Mouse (Mus musculus) spleen, postnatal 10 days (tissue): Measurements from ENCODE around the gene Rassf5.

ENCODE experiments used
- DNase-seq, 2 experiments: peaks; one replicate each; pipeline ENCODE4 v3.0.0; 2021 to 2022; ENCODE audit warnings: low spot score in 2 of 2

Gene Rassf5

GRCm38 (mm10) chr1:131209971-131210426 is 35.1 kb downstream of the Rassf5 start:
- no peak for DNase-seq

DNA sequence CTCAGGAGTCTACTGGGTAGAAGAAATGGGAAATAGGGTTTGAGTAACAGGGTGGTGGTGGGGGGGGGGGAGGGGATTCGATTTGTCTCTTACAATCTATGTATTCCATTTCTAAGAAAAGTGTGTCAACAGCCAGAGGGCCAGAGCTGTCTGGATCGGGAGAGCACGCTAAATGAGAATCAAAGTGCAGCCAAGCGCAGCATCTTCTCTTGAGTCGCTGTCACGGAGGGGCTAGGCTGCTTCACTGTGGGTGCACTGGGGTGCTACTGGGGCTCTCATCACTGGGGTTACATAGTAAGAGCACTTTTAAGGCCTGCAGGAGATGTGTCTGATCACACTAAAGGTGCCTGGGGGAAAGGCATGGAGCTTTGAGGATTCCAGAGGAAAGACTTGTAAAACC is 36.3 kb downstream of the Rassf5 start:
- no peak for DNase-seq

DNA sequence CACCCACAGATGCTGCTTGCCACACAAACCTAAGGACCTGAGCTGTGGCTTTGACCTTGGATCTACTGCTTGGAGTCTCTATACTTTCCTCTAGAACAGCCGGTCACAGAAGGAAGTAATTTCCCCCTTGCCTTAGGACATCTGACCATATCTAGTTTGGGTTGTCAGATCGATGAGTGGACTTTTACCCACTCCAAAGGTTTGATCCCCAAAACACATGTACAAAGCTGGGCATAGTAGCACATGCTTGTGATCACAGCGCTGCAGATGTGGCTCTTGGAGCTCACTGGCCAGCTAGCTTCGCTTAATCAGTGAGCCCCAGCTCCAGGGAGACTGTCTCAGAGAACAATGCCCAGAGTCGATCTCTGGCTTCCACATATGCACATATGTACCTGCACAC is 37.0 kb downstream of the Rassf5 start:
- no peak for DNase-seq

- DNase-seq: peak; percentile 57 to 87
Measured at GRCm38 (mm10) chr1:131207531-131207930, 37.5 kb downstream of the Rassf5 start.

DNA sequence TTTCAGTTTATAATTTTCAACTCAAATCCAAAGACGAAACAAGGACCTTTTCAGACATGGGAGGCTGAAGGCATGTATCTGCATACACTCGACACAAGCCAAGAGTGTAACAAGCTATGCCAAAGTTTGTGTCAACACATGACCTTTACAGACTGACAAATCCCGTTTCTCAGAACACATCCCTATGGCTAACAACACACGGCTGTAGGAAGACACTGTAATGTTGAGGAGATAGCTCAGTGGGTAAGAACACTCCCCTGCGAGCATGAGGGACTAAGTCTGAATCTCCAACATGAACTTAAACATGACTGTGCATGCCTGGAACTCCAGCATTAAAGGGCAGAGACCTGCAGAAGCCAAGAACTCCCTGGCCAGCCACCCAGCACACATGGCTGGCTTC is 38.7 kb downstream of the Rassf5 start:
- no peak for DNase-seq

GRCm38 (mm10) chr1:131204461-131204860 is 40.6 kb downstream of the Rassf5 start:
- no peak for DNase-seq

- DNase-seq: no peak
Measured at GRCm38 (mm10) chr1:131201391-131201790, 43.7 kb downstream of the Rassf5 start.

GRCm38 (mm10) chr1:131200588-131200987 is 44.5 kb downstream of the Rassf5 start:
- no peak for DNase-seq

DNA sequence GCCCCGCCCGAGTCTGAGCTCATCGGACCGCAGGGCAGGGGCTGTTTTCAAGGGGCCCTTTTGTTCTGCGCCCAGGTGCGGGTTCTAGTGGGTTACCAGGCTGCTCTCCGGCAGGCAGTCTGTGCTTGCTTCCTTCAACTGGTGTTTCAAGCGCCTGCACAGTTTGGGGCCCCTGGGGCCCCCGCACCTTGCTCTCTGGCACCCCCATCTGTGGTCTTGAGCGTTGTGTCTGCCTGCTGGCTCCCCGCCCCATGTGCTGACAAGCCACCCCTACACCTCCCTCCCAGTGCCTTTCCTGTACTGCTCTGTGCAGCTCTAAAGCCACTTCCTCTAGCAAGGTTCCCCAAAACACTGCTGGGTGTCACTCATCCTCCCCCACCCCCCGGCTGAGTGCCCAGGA is 45.1 kb downstream of the Rassf5 start:
- DNase-seq: peak; percentile 64 to 88

DNA sequence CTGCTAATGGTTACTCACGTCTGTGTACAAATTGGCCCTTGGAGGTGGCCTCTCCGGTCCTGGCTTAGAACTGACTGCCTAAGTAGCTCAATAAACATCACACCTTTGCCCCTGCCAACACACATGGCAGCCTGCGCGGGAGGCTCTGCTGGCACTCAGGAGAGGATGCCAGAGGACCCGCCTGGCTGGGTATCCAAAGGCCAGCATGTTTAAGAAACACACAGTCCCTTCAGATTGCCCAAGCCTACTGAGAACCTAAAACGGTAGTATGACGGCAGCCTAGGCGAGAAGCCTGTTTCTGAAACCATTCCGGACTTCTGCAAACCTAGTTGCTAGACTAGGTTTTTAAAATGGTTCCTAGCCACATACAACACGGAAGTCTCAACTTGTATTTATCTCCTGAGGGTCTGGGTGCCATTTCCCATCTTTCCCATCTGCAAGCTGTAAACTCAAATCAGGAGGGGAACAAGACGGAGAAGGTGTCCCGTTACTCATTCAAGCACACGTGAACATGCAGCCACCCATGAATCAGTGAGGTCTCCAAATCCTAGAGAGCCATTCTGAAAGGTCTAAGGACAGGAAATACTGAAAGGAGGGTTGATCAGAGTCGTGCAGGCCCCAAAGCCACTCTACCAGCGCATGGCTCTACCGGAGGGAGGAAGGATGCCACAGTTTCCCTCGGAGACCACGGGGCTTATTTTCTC is 45.8 kb downstream of the Rassf5 start:
- peak; percentile 31 to 33 for DNase-seq

- no peak for DNase-seq
Measured at GRCm38 (mm10) chr1:131198417-131198960, 46.6 kb downstream of the Rassf5 start.

- DNase-seq: no peak
Measured at GRCm38 (mm10) chr1:131196107-131196506, 49.0 kb downstream of the Rassf5 start.

DNA sequence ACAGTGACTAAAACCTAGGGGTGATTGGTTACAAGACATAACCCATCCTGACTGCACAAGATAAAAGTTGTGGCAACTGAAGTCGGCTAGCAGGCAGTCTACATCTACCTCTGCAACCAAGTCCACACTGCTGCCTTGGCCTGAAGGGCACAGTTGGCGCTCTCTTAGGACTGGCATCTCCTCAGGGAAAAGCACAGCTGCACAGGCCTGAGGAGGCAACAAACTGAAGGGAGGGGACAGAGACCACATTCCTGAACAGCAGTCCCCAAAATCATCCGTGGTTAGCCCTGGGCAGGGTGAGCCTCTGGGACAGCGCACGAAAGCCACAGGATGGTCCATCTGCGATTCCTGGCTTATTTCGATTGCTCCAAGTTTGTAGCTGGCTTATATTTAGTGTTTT is 49.4 kb downstream of the Rassf5 start:
- DNase-seq: no peak

GRCm38 (mm10) chr1:131193746-131194145 is 51.3 kb downstream of the Rassf5 start:
- no peak for DNase-seq

DNA sequence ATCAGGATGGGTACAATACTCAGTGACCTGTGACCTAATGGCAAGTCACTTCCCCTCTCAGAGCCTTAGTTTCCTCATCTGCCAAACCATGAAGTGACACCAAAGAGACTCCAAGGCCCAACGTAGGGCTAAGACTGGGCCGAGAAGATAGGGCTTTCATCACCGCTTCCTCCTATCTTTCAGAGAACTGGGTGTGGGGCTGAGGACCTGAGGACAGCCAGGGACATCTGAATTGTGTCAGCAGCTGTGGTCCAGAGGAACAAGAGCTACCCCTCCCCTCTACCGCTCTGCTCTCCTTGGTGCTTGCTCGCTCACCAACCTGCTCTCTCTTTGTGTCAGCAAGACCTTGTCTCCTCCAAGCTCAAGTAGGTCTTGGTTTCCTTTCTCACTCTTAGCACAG is 56.4 kb downstream of the Rassf5 start:
- no peak for DNase-seq

DNA sequence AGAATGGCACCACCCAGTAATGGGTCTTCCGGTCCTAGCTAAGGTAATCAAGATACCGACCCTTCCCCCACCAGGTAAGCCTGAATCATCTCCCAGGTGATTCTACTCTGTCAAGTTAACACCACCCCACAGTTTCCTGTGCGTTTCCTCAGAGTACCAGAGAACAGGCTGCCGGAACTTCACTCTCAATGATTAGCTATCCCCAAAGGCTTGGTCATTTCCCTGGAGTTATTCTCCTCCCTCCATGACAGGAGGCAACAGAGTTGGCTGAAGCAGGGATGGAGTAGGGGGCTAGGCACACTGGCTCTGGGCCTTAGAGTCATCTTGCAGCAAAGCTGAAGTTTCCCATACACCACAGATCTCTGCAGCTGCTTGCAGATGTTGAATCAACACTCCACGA is 57.2 kb downstream of the Rassf5 start:
- no peak for DNase-seq

DNA sequence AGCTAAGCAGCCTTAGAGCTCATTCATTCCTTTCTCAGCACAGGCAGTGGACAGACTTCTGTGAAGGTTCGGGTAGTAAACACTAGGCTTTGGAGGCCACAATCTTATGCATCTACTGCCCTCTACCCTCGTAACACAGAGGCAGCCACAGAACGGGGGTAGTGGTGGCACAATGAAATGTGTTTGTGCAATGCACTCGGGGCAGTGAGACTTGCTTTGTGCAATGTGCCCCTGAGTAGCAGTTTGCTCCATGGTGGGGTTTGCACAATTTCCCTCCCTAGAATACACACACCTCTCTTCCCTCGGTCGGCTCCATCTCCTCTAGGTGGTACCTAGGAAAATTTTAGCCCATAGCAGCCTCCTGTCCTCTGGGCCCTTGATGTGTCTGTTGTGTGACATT is 58.1 kb downstream of the Rassf5 start:
- DNase-seq: no peak

DNA sequence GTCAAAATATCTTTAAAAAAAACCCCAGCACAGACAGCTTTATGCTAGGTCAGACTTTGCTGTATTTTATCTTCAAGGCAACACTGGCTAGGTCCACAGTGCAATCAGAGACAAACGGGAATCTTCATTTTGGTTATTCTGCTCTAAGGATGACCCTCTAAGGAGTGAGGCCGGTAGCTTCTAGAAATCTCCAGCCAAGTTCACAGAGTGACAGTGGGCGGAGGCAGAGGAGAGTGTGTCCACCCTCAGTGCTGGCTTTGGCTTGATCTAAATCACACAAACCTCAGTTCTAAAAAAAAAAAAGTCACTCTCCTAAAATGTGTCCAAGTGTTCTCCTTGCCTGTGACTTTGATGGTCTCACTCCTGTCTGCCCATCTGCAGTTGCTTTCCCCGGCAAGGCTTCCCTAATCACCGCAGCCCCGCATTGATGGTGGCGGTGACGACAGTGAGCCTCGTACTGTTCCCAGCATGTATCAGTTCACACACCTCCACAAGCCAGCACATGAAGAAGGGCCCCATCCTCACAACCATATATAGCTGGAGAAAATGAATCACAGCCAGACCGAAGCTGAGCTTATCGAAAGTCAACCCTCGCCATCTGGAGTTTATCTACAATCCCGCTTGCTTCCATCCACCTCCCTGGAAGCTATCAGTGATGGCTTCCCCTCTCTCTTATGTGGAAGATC is 59.1 kb downstream of the Rassf5 start:
- no peak for DNase-seq

DNA sequence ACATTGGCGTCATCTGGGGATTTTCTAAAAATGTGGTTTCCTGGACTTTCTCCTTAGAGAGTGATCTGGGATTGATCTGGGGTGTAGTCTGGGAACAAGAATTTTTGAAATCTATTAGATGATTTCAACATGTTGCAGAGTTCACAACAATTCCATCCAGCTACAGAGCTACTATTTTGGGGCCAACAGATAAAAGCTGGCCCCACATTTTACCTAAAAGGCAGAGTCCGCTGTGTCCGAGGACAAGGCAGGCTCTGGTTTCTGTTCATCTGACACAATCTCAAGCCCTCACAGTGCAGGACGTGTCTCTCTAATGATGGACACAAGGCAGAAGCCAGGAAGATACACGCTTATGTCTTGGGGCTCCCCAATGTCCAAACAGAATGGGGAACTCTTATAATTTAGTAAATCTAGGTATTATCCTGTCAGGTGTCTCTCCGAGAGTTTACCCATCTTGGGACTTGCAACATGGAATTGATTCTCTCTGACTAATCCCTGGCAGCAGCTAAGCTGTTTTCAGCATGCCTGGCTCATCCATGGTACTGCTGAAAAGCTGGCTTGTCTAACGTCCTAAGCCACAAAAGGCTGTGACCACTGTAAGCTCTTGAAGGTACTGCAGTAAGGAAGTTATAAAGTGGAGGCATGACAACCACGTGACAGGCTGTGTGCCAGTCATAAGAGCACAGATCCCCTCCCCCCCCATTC is 60.0 kb downstream of the Rassf5 start:
- DNase-seq: no peak

DNA sequence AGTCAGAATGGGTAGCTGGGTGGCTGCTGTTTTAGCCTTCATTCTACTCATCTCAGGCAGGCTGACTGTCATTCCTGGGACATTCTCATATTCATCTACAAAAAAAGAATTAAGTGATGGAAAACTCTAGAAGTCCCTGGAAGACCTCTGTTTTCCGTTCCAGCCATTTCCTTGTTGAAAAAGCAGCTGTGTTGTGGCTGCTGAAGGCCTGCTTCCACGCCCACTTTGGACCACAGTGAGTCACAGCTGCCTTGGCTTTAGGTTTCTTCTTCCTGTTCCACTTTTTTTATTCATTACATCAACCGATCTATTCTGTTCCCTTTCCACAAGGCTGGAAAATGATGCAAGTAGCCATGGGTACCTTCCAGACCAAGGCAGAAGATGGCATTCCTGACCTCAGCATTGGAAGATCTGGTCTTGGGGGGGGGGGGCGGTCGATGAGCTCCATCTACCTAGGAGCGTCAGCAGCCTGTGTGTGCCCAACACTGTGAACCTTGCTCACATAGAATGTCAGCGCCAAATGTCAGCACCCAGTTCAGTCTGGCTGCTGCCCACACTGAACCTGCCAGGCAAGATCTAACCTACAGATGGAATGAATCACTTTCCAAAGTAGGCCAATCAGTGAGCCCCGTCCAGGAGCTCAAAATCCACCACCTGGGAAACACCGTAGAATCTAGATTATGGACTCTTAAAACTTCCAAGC is 60.7 kb downstream of the Rassf5 start:
- no peak for DNase-seq

GRCm38 (mm10) chr1:131183201-131183600 is 61.9 kb downstream of the Rassf5 start:
- no peak for DNase-seq
